Comparison of ENCODE assay signal across 15 mouse cellular contexts in genomic region chr4:59275494-59275893, GRCm38 (mm10).
DNase-seq lines count a peak whose midpoint lies in the region; ATAC-seq and TF ChIP-seq lines count a peak whose summit lies in the region.
"Had no signal": no experiment of that assay in that cellular context is flagged by ENCODE, and none has a peak within 500 bp of the region (broad histone marks: within the 10 kb centered on the region; RNA-seq: fewer than 3 reads in every experiment).

No protein-coding gene starts in this region.

- no peak; the same call in 1 of the 2 replicates for TF ChIP-seq RAD21 in MEL (IDR thresholded peaks at IDR 0.05; ENCODE audit: low read depth, low read length)

- peaks cover 36 to 41% of the 10 kb centered on the region in 2 experiments for H3K4me1 ChIP-seq in MEL (ENCODE audit: control insufficient read depth in 1 of 2, insufficient read depth in 2 of 2, low read length in 2 of 2)
- H3K4me1 ChIP-seq in hindbrain, embryonic 14.5 days (replicated peaks; ENCODE audit: control insufficient read depth, insufficient read depth, low read length), result no peaks in the 10 kb centered on the region

- H3K4me3 ChIP-seq in MEL (ENCODE audit: control insufficient read depth in 1 of 2, insufficient read depth in 1 of 2, low read depth in 2 of 2, low read length in 2 of 2), result peak overlapping the region in 1 of 2 experiments; percentile 8; a peak in 1 of 4 replicates
- H3K4me3 ChIP-seq in hindbrain, embryonic 14.5 days (replicated peaks; ENCODE audit: low read length), result no peak overlapping the region
- H3K4me3 ChIP-seq: erythroblast, embryonic 14.5 days; heart, embryonic 13.5 days had no signal

- H3K27me3 ChIP-seq in MEL (ENCODE audit: control insufficient read depth in 1 of 2, insufficient read depth in 2 of 2, low read length in 2 of 2), result no peaks in the 10 kb centered on the region
- no peaks in the 10 kb centered on the region for H3K27me3 ChIP-seq in hindbrain, embryonic 14.5 days (ENCODE audit: control insufficient read depth, insufficient read depth, low read length)
- H3K27me3 ChIP-seq: heart, embryonic 13.5 days had no signal

- H3K27ac ChIP-seq in MEL (ENCODE audit: control insufficient read depth, low read depth, low read length), result peak overlapping the region; percentile 92
- H3K27ac ChIP-seq in hindbrain, embryonic 14.5 days, result no peak overlapping the region
- H3K27ac ChIP-seq: heart, embryonic 13.5 days had no signal

- intact Hi-C loops in heart, postnatal 14 days (cut with DNase I), result no loop called here

- TF ChIP-seq POLR2A in MEL (IDR thresholded peaks at IDR 0.05; ENCODE audit: control insufficient read depth in 1 of 2, insufficient read depth in 1 of 2, low read depth in 1 of 2, low read length in 2 of 2, poor library complexity in 1 of 2), result peak in 1 of 2 experiments; percentile 27; a peak in 1 of 4 replicates

- DNase-seq in MEL (ENCODE audit: low read depth, low spot score), result peak; percentile 94
- DNase-seq in thymus, postnatal 25 days, result peak; percentile 78
- DNase-seq in hindbrain, embryonic 14.5 days (ENCODE audit: low spot score), result no peak
- DNase-seq in frontal cortex, postnatal 10 days (ENCODE audit: low spot score in 2 of 2), result no peak
- no peak for DNase-seq in heart, postnatal 14 days
- DNase-seq: adrenal gland, postnatal 14 days; cerebellum, postnatal 36 days; left cerebral cortex, postnatal 4 days; right cerebral cortex, postnatal 4 days had no signal

- H3K9ac ChIP-seq in MEL (ENCODE audit: control insufficient read depth, low read depth, low read length, poor library complexity, severe bottlenecking), result peak overlapping the region; percentile 42
- no peak overlapping the region for H3K9ac ChIP-seq in hindbrain, embryonic 14.5 days
- H3K9ac ChIP-seq: heart, embryonic 13.5 days had no signal

- H3K36me3 ChIP-seq in MEL (ENCODE audit: control insufficient read depth in 1 of 2, insufficient read depth in 2 of 2, low read length in 2 of 2), result peaks cover 0 to 45% of the 10 kb centered on the region in 2 experiments; a peak in 2 of 4 replicates
- no peaks in the 10 kb centered on the region for H3K36me3 ChIP-seq in hindbrain, embryonic 14.5 days (replicated peaks; ENCODE audit: control insufficient read depth, insufficient read depth)
- H3K36me3 ChIP-seq: heart, embryonic 13.5 days had no signal

- no peak for TF ChIP-seq CTCF in MEL (IDR thresholded peaks at IDR 0.05 in 2 of 3, conservative IDR thresholded peaks at IDR 0.05 in 1 of 3; ENCODE audit: control insufficient read depth in 1 of 3, insufficient read depth in 1 of 3, low read depth in 2 of 3, low read length in 3 of 3, poor library complexity in 1 of 3, severe bottlenecking in 1 of 3)

- no peaks in the 10 kb centered on the region for H3K79me2 ChIP-seq in MEL (ENCODE audit: control insufficient read depth, insufficient read depth, low read length, poor library complexity)

- TF ChIP-seq EP300 in MEL (IDR thresholded peaks at IDR 0.05; ENCODE audit: low read depth in 1 of 2, low read length in 2 of 2), result peak; percentile 97 to 98

- H3K4me2 ChIP-seq in hindbrain, embryonic 14.5 days (replicated peaks), result no peak overlapping the region
- H3K4me2 ChIP-seq: heart, embryonic 13.5 days had no signal

- H3K9me3 ChIP-seq in MEL (replicated peaks; ENCODE audit: insufficient read depth, low read length), result no peaks in the 10 kb centered on the region
- H3K9me3 ChIP-seq in hindbrain, embryonic 14.5 days (ENCODE audit: control insufficient read depth, low read length), result no peaks in the 10 kb centered on the region
- H3K9me3 ChIP-seq: heart, embryonic 13.5 days had no signal

- ATAC-seq in hematopoietic stem cell, adult 5-6 weeks (replicated peaks in 1 of 2; ENCODE audit: insufficient read depth in 1 of 2, low FRiP score in 2 of 2, low TSS enrichment in 1 of 2, low read depth in 1 of 2, poor library complexity in 2 of 2, severe bottlenecking in 2 of 2), result peak; percentile 74 to 86
- ATAC-seq in megakaryocyte progenitor cell, adult 5-6 weeks (replicated peaks; ENCODE audit: poor library complexity), result peak; percentile 93
- no peak for ATAC-seq in hindbrain, embryonic 14.5 days (ENCODE audit: low FRiP score)
- ATAC-seq: lung, postnatal 0 days; midbrain, embryonic 16.5 days had no signal

- WGBS in hindbrain, embryonic 14.5 days, result 90% methylated on average over 3 of the region's 3 CpGs

TF ChIP-seq in MEL, 35 proteins besides CTCF, POLR2A, EP300 and RAD21:
- TF ChIP-seq MAX (IDR thresholded peaks at IDR 0.05; ENCODE audit: low read length), result peak; percentile 75
- no peak for TF ChIP-seq NELFE (IDR thresholded peaks at IDR 0.05; ENCODE audit: low read depth, low read length)
- 0 out of 2 replicates have a peak, but pooled peaks have one; percentile 68 for TF ChIP-seq JUND (IDR thresholded peaks at IDR 0.05; ENCODE audit: low read depth, low read length)
- no peak for TF ChIP-seq CHD2 (IDR thresholded peaks at IDR 0.05; ENCODE audit: low read length)
- TF ChIP-seq NRF1 (IDR thresholded peaks at IDR 0.05; ENCODE audit: insufficient read depth, low read depth, low read length, poor library complexity, severe bottlenecking), result no peak
- peak; percentile 39 for TF ChIP-seq HCFC1 (IDR thresholded peaks at IDR 0.05; ENCODE audit: low read depth, low read length)
- TF ChIP-seq ZC3H11A (IDR thresholded peaks at IDR 0.05; ENCODE audit: low read depth, low read length), result no peak
- TF ChIP-seq CHD1 (IDR thresholded peaks at IDR 0.05; ENCODE audit: low read depth, low read length), result 0 out of 2 replicates have a peak, but pooled peaks have one; percentile 20
- 0 out of 2 replicates have a peak, but pooled peaks have one; percentile 12 for TF ChIP-seq KAT2A (conservative IDR thresholded peaks at IDR 0.05; ENCODE audit: low read depth, low read length)
- TF ChIP-seq GATA1 (IDR thresholded peaks at IDR 0.05; ENCODE audit: low read depth, low read length), result peak; percentile 99
- no peak for TF ChIP-seq POLR2AphosphoS5 (IDR thresholded peaks at IDR 0.05; ENCODE audit: borderline replicate concordance, low read depth, low read length)
- peak; percentile 51; the same call in 1 of the 2 replicates for TF ChIP-seq ZNF384 (IDR thresholded peaks at IDR 0.05; ENCODE audit: low read depth, low read length)
- TF ChIP-seq ETS1 (IDR thresholded peaks at IDR 0.05; ENCODE audit: low read depth, low read length), result peak; percentile 99
- no peak for TF ChIP-seq ZKSCAN1 (IDR thresholded peaks at IDR 0.05; ENCODE audit: low read depth, low read length)
- peak; percentile 97 for TF ChIP-seq RCOR1 (IDR thresholded peaks at IDR 0.05; ENCODE audit: low read depth, low read length)
- peak; percentile 100 for TF ChIP-seq BHLHE40 (IDR thresholded peaks at IDR 0.05; ENCODE audit: borderline replicate concordance, low read depth, low read length)
- TF ChIP-seq SIN3A (IDR thresholded peaks at IDR 0.05; ENCODE audit: low read length), result peak; percentile 98
- TF ChIP-seq USF1 (IDR thresholded peaks at IDR 0.05; ENCODE audit: low read depth, low read length), result peak; percentile 80
- no peak for TF ChIP-seq POLR2AphosphoS2 (IDR thresholded peaks at IDR 0.05; ENCODE audit: low read length)
- no peak for TF ChIP-seq UBTF (IDR thresholded peaks at IDR 0.05; ENCODE audit: borderline replicate concordance, insufficient read depth, low read depth, low read length)
- TF ChIP-seq MEF2A (IDR thresholded peaks at IDR 0.05; ENCODE audit: extremely low read depth, insufficient replicate concordance, low read depth, low read length, poor library complexity, severe bottlenecking), result peak; percentile 95
- no peak for TF ChIP-seq E2F4 (IDR thresholded peaks at IDR 0.05; ENCODE audit: borderline replicate concordance, low read depth, low read length)
- peak; percentile 94 for TF ChIP-seq MYC (IDR thresholded peaks at IDR 0.05; ENCODE audit: low read depth, low read length)
- no peak for TF ChIP-seq GABPA (IDR thresholded peaks at IDR 0.05; ENCODE audit: low read depth, low read length)
- no peak; the same call in 1 of the 2 replicates for TF ChIP-seq SMC3 (IDR thresholded peaks at IDR 0.05; ENCODE audit: low read depth, low read length)
- TF ChIP-seq MAZ (IDR thresholded peaks at IDR 0.05; ENCODE audit: low read depth, low read length), result no peak
- TF ChIP-seq MAFK (IDR thresholded peaks at IDR 0.05; ENCODE audit: borderline replicate concordance, low read depth, low read length), result peak; percentile 86
- TF ChIP-seq TAL1 (IDR thresholded peaks at IDR 0.05; ENCODE audit: low read length), result peak; percentile 94
- no peak for TF ChIP-seq ZMIZ1 (IDR thresholded peaks at IDR 0.05; ENCODE audit: low read depth, low read length)
- TF ChIP-seq ELF1 (IDR thresholded peaks at IDR 0.05; ENCODE audit: low read depth, low read length), result peak; percentile 74; the same call in 1 of the 2 replicates
- TF ChIP-seq MYB (IDR thresholded peaks at IDR 0.05; ENCODE audit: low read depth, low read length), result peak; percentile 62
- peak; percentile 97 for TF ChIP-seq TCF12 (IDR thresholded peaks at IDR 0.05; ENCODE audit: low read depth, low read length)
- no peak for TF ChIP-seq USF2 (IDR thresholded peaks at IDR 0.05; ENCODE audit: borderline replicate concordance in 1 of 2, insufficient read depth in 1 of 2, low read depth in 1 of 2, low read length in 2 of 2)
- no peak for TF ChIP-seq TBP (IDR thresholded peaks at IDR 0.05; ENCODE audit: low read depth, low read length)
- TF ChIP-seq MXI1 (IDR thresholded peaks at IDR 0.05; ENCODE audit: low read depth, low read length), result peak; percentile 94

Comparison
In these comparisons a context has a peak if more than half of its experiments do, and no peak if none do; other contexts are left out.
1. DNase-seq: peak in MEL (single experiment) and thymus, postnatal 25 days (single experiment); none in hindbrain, embryonic 14.5 days (single experiment), frontal cortex, postnatal 10 days (0 of 2) and heart, postnatal 14 days (0 of 2).